Mouse (Mus musculus) skeletal muscle tissue, adult 2 months (tissue): ENCODE results near the gene Olfr978.
"Not testable (repeated sequence)": the region's sequence is repeated elsewhere in the genome, so short reads cannot be mapped to it uniquely, and the experiment has no call there.

Experiments
- DNase-seq: peaks from one replicate; pipeline ENCODE4 v3.0.0-alpha.2; 2012; ENCODE audit warnings: low read depth, low spot score

Gene Olfr978

DNA sequence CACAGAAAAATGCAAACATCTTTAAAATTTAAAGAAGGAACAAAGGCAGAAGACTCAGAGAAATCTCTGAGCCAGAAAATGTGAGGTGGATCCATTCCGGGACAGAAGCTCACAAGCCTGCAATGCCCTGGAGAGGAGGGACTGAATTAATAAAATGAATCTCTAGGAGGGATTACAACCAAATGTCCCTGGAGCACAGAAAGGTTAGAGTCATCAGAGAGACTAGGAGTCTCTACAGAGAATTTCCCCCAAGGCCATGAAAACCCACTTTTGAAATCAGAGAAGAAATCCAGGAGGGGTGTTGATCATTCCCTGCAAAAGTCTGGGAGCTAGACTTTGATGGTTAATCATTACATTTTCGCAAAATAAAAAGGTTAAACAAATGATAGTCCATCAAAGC lies at the start of gene Olfr978:
Olfr978 (plus strand) TSS at position 301 of the 400 bp plus-strand sequence.
- no peak for DNase-seq

DNA sequence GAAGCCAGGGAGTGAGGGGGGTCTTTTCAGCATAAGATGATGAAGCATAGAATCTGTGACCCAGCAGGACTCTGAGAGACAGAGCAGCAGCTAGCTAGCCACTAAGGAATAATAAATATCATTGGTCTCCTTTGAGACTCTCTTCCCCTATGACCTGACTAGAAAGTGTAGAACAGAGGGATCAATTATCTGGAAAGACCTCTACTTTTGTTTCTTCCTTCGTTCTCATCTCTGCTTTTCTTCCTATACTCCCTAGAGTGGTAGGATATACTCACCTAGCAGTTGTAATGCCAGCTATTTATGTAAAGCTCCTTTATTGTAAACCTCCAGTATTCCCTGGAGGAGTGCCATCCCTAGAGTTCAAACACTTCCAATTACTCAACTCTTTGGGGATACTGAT lies 40.0 kb upstream of the Olfr978 start, which contains the start of gene Olfr975:
Olfr975 (minus strand) TSS at position 101 of the 400 bp plus-strand sequence.
- no peak for DNase-seq

DNA sequence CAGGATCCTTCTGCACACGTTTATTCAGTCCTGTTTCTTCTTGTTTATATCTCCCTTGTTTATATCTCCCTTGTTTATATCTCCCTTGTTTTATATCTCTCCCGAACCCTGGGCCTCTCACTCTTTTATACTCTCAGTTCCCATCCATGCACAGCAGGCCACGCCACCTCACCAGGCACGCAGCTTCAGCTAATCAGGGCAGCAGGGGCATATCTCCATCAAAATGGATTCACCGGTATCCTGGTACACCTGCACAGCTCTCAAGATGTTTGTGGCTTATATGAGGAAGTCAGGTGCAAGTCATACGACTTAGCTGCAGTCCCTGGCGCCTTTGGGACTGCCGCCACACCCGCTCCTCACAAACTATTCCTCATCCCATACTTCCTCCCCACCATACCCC lies 30.9 kb upstream of the Olfr978 start, which contains the start of gene Olfr976:
Olfr976 (minus strand) TSS at position 101 of the 400 bp plus-strand sequence.
- DNase-seq = not testable (repeated sequence)

DNA sequence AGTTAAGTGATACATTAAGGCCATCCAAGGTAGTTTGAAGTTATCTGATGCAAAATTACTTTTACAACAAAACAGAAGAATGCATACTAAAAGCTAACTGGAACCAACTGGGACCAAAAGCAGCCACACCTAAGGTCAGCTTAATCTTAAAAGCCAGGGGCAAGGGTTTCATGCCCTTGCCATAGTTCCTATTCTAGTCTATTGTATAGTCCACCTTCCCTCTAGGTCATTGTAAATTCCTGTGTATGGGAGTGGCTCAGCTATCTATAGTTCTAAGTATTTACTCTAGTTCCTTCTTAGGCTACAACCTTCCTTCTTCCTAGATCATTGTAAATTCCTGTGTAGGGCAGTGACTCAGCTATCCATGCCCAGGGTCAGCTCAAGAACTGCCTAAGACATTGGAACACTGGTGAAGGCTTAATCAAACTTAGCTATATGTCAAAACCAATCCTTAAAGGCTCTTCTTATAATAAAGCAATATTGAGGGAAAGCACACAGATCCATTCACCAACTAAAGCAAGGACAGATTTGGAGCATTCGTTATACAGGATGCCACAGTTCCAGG lies 15.2 kb upstream of the Olfr978 start:
- DNase-seq = not testable (repeated sequence)

DNA sequence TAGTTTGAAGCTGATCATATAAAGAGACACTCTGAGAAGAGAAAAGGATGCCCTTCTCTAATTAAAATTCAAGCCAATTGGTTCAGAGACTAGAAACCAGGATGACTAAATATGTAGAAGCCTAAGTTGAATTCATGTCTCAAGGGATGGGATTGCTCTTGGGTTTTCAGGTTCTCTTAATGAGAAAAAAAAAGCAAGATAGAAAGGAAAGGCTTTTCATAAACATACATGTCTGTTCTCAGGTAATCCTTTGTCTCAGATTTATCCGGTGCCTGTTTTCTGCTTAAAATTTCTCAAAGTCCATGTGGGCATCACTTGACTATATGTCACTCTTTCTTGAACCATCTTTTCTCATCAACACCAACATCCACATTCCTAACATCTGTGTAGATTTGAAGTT lies 11.5 kb downstream of the Olfr978 start, which contains the start of gene Olfr979:
Olfr979 (minus strand) TSS at position 101 of the 400 bp plus-strand sequence.
- no peak for DNase-seq

DNA sequence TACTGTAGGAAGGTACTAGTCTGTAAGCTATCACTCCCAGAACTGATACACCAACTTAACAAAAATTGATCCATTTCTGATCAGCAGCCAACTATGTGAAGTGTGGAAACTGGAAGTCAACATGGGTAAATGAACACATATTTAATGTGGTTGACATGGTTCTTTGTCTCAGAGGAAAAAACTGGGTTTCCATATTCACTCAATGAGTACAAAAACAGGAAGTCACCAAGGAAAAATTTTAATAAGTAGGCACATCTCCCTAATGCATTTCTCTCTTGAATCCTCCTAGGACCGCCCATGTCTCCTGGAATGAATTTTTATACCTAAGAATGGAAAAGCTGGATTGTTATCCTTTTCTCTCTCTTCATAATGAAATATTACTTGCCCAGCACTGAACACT lies 17.6 kb downstream of the Olfr978 start, which contains the start of gene Olfr980:
Olfr980 (minus strand) TSS at position 101 of the 400 bp plus-strand sequence.
- DNase-seq = no peak

DNA sequence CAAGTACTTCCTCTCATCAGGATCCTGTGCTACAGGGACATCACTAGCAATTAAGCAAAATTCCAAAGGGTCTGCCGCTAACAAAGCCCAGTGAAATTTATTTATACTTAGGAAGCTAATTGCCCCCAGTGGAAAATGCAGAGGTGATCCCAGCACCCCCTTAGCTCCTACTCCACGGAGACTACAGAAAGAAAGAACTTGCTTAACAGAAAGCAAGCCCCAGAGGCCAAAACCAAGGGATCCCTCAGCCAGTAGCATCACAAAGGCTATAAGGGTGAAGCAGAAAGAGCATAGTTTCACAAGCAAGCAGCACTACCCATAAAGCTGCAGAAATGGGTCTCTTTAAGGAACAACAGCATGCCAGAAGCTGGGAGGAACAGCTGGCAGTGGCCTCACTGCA lies 29.3 kb downstream of the Olfr978 start, which contains the start of gene Olfr981:
Olfr981 (plus strand) TSS at position 301 of the 400 bp plus-strand sequence.
- DNase-seq = no peak
